17 mouse cellular contexts compared by ENCODE assay signal in genomic region chr1:19242021-19242420, GRCm38 (mm10). TPM values are rescaled to one million over a fixed set of nuclear protein-coding genes. Genes with fewer than 3 reads are reported as not detected.
DNase-seq lines count a peak whose midpoint lies in the region; ATAC-seq and TF ChIP-seq lines count a peak whose summit lies in the region.
"Had no signal": no experiment of that assay in that cellular context is flagged by ENCODE, and none has a peak within 500 bp of the region (broad histone marks: within the 10 kb centered on the region; RNA-seq: fewer than 3 reads in every experiment).

No protein-coding gene starts in this region.

- DNase-seq in forebrain, embryonic 10.5 days (ENCODE audit: extremely low spot score, low spot score): no peak
- DNase-seq in kidney, adult 8-10 months: no peak
- no peak for DNase-seq in testis, postnatal 14 days (ENCODE audit: low spot score)
- DNase-seq in urinary bladder, postnatal 14 days (ENCODE audit: low spot score): no peak
- no peak for DNase-seq in cerebellum, adult 18-20 months
- DNase-seq: cerebellum, adult 8-10 months; heart, postnatal 14 days; liver; lung, adult 18-20 months; lung, postnatal 4 days; right cerebral cortex, postnatal 14 days; thymus, postnatal 36 days had no signal

- no peak overlapping the region for H3K4me2 ChIP-seq in forebrain, embryonic 12.5 days
- H3K4me2 ChIP-seq in kidney, embryonic 15.5 days: peak overlapping the region; percentile 60

- no peaks in the 10 kb centered on the region for H3K9me3 ChIP-seq in forebrain, embryonic 10.5 days
- no peaks in the 10 kb centered on the region for H3K9me3 ChIP-seq in forebrain, embryonic 12.5 days
- no peaks in the 10 kb centered on the region for H3K9me3 ChIP-seq in kidney, embryonic 15.5 days (replicated peaks)

- 2% methylated on average over 8 of the region's 8 CpGs for WGBS in forebrain, embryonic 10.5 days
- WGBS in forebrain, embryonic 12.5 days: 3% methylated on average over 8 of the region's 8 CpGs
- WGBS in kidney, embryonic 15.5 days: 4% methylated on average over 8 of the region's 8 CpGs

- TF ChIP-seq POLR2A in testis, adult 2 months (IDR thresholded peaks at IDR 0.05; ENCODE audit: control insufficient read depth, low read depth, low read length): no peak

- no peak overlapping the region for H3K27ac ChIP-seq in forebrain, embryonic 10.5 days
- no peak overlapping the region for H3K27ac ChIP-seq in forebrain, embryonic 12.5 days
- 0 out of 2 replicates have a peak overlapping the region, but pooled peaks have one; percentile 52 for H3K27ac ChIP-seq in kidney, embryonic 15.5 days
- no peak overlapping the region for H3K27ac ChIP-seq in testis, adult 2 months (ENCODE audit: control insufficient read depth, insufficient read depth, low read depth, low read length)
- H3K27ac ChIP-seq: stomach, postnatal 0 days had no signal

- no peak for TF ChIP-seq CTCF in testis, adult 2 months (IDR thresholded peaks at IDR 0.05; ENCODE audit: control insufficient read depth, insufficient read depth, insufficient replicate concordance, low read depth, low read length)

- no peak overlapping the region for H3K9ac ChIP-seq in forebrain, embryonic 12.5 days
- no peak overlapping the region for H3K9ac ChIP-seq in kidney, embryonic 15.5 days

- H3K4me3 ChIP-seq in forebrain, embryonic 10.5 days: peak overlapping the region; percentile 38; the same call in 1 of the 2 replicates
- H3K4me3 ChIP-seq in forebrain, embryonic 12.5 days (replicated peaks): no peak overlapping the region
- peak overlapping the region; percentile 33; the same call in 1 of the 2 replicates for H3K4me3 ChIP-seq in kidney, embryonic 15.5 days (replicated peaks)
- peak overlapping the region; percentile 46 for H3K4me3 ChIP-seq in testis, adult 2 months (ENCODE audit: control insufficient read depth, low read depth, low read length)

- H3K4me1 ChIP-seq in forebrain, embryonic 10.5 days: peaks cover 25% of the 10 kb centered on the region
- peaks cover 16% of the 10 kb centered on the region; the same call in 1 of the 2 replicates for H3K4me1 ChIP-seq in forebrain, embryonic 12.5 days
- peaks cover 16% of the 10 kb centered on the region; the same call in 1 of the 2 replicates for H3K4me1 ChIP-seq in kidney, embryonic 15.5 days
- H3K4me1 ChIP-seq in testis, adult 2 months (ENCODE audit: control insufficient read depth, insufficient read depth, low read length): no peaks in the 10 kb centered on the region; the same call in 1 of the 2 replicates

- peaks cover 98% of the 10 kb centered on the region for H3K27me3 ChIP-seq in forebrain, embryonic 10.5 days (ENCODE audit: poor library complexity, severe bottlenecking)
- H3K27me3 ChIP-seq in forebrain, embryonic 12.5 days: peaks cover 76% of the 10 kb centered on the region
- H3K27me3 ChIP-seq in kidney, embryonic 15.5 days: peaks cover 86% of the 10 kb centered on the region
- H3K27me3 ChIP-seq in testis, adult 2 months (ENCODE audit: control insufficient read depth, insufficient read depth, low read length): peaks cover 2% of the 10 kb centered on the region; the same call in 1 of the 2 replicates
- H3K27me3 ChIP-seq: CH12.LX had no signal

- H3K36me3 ChIP-seq in forebrain, embryonic 10.5 days (replicated peaks): no peaks in the 10 kb centered on the region
- no peaks in the 10 kb centered on the region for H3K36me3 ChIP-seq in forebrain, embryonic 12.5 days (replicated peaks)
- H3K36me3 ChIP-seq in kidney, embryonic 15.5 days: no peaks in the 10 kb centered on the region
- H3K36me3 ChIP-seq in testis, adult 2 months (ENCODE audit: control insufficient read depth, insufficient read depth, low read length): no peaks in the 10 kb centered on the region

- no peak for ATAC-seq in forebrain, embryonic 12.5 days (ENCODE audit: low FRiP score)
- peak; percentile 59 for ATAC-seq in kidney, embryonic 15.5 days (replicated peaks; ENCODE audit: low FRiP score)

RNA-seq across cellular contexts. Expression of gene Tfap2b, which starts 33.3 kb away (rescaled TPM):
- polyA plus RNA-seq in forebrain, embryonic 10.5 days (2016; fragmentation: Nextera tagmentation; extraction: Ambion mirVana): 29.8 and 32.2 TPM in 2 replicates
- polyA plus RNA-seq in forebrain, embryonic 12.5 days (2016; fragmentation: Nextera tagmentation; extraction: Ambion mirVana): 11.3 and 21.0 TPM in 2 replicates
- 55.7 and 57.6 TPM in 2 replicates for polyA plus RNA-seq in kidney, embryonic 15.5 days (2015; fragmentation: Nextera tagmentation; extraction: Ambion mirVana)
- polyA plus RNA-seq in testis, adult 2 months (2012; rRNA removed): 1.6 TPM in 1 of 2 replicates, not detected in the other
- polyA plus RNA-seq: stomach, postnatal 0 days had no signal
